Mouse (Mus musculus) ES-Bruce4 (cell line): ENCODE data around the gene Olfr1512.

Experiments
- CTCF ChIP-seq: IDR thresholded peaks from one replicate; pipeline ENCODE4 v1.8.1; 2011; ENCODE audit warnings: low read depth, low read length
- EP300 ChIP-seq: IDR thresholded peaks from 2 replicates; pipeline ENCODE4 v1.6.1; 2011; ENCODE audit warnings: low read depth, low read length; ENCODE audit not compliant: insufficient read depth
- POLR2A ChIP-seq: IDR thresholded peaks from one replicate; pipeline ENCODE4 v1.8.1; 2011; ENCODE audit warnings: low read length; ENCODE audit not compliant: insufficient read depth

DNA sequence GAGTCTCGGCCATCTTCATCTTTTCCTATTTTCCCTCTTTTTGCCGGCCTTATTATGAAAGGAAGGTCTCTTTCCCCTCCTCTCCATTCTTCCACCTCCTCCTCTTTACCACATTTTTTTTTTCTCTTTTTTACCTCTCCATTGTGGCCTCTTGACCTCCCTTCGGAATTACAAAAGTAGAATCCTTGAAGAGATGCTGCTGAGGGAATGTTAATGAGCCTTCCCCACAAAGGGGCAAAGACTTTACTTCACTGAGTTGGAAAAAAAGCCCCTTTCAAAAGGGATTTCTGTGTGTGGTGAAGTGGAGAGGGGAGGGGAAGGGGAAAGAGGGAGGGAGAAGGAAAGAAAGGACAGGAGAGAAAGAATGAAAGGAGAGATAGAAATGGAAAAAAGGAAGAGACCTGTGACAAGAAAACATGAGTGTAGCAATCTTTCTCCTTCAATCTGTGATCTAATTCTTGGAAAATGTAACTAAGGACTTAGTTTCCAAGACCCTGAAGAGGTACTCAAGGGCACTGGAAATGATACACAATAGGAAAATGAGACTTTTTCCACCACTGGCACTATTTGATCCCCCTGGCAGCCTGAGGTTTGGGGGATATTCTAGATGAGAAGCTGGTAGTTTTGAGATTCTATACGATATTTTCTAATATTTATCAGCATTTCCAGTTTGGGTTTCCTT, 47.8 kb downstream of the Olfr1512 start:
- no peak for TF ChIP-seq CTCF
- TF ChIP-seq EP300, result no peak
- no peak for TF ChIP-seq POLR2A
